Mouse (Mus musculus) frontal cortex, adult 2 months (tissue): ENCODE results near the gene Spen. TPM values are rescaled to one million over a fixed set of nuclear protein-coding genes. Genes with fewer than 3 reads are reported as not detected.

Experiments used
- DNase-seq, 2 experiments: peaks; one replicate each; pipeline ENCODE4 v3.0.0; 2022; ENCODE audit warnings: low spot score in 1 of 2; ENCODE audit errors: extremely low spot score in 1 of 2
- polyA plus RNA-seq: library from polyadenylated mRNA; depleted of rRNA; stranded (reverse); fragments of >200 nt; gene quantifications from 2 replicates; pipeline ENCODE4 v1.2.3, GENCODE M21; 2012; rRNA removed

Spen gene
- polyA plus RNA-seq, 1 experiment: 15.4 TPM

GRCm38 (mm10) chr4:141426796-141427745, 111.3 kb downstream of the Spen start:
- DNase-seq: no peak

GRCm38 (mm10) chr4:141425484-141426479, 112.6 kb downstream of the Spen start:
- peak; percentile 72 to 84 for DNase-seq

- no peak for DNase-seq
Measured at GRCm38 (mm10) chr4:141423691-141424431, 114.5 kb downstream of the Spen start.

GRCm38 (mm10) chr4:141423288-141423687, 115.1 kb downstream of the Spen start:
- DNase-seq: no peak

GRCm38 (mm10) chr4:141422841-141423240, 115.6 kb downstream of the Spen start:
- DNase-seq: no peak

GRCm38 (mm10) chr4:141421423-141421822, 117.0 kb downstream of the Spen start:
- no peak for DNase-seq

DNA sequence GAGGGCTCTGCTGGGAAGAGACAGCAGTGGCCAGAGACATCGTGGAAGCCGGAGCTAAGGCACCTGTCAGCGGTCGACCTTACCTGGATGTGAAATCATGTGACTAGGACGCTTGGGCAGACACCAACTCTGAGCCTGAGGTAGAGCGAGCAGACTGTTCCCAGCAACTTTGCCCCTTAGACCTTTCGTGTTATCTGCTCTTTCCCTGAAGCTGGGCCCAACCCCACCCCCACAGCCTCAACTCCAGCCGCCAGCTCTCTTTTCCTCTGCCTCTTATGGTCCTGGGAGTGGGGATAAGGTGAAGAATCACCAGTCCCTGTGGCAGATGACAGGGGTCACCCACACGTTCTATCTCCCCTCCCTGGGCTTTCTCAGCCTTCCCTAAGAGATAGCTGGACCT, 117.5 kb downstream of the Spen start:
- no peak for DNase-seq

DNA sequence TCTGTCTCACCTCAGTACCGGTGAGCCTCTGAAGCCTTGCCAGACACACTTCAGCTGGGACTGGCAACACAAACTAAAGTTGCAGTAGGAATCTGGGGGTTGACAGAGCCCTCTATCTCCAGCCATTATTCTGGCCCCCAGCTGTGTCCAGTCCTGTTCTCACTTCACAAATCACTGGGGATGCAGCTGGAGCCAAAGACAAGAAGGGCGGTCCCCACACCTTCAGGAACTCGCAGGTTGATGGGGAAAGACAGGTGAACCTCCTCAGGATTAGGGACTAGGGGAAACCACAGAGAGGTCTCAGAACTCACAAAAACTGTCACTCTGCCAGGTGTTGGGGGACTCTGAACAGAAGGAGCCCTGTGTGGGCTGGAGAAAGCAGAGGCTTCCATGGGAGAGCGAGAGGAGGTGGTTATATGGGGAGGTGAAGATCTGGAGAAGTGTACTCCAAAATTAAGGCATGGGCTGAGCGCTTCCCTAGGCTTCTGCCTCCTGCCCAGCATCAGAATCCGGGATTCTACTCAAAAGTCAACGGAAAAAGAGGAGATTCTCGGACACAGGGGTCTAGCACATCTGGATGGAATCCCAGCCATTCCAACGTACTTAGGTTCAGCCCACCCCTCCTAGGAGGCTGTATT, 118.1 kb downstream of the Spen start, which contains the start of gene Hspb7:
Hspb7 (plus strand) TSS at position 588 of the 638 bp plus-strand sequence.
- peak in 1 of 2 experiments; percentile 32 for DNase-seq

GRCm38 (mm10) chr4:141419398-141420191, 118.8 kb downstream of the Spen start:
- peak in 1 of 2 experiments; percentile 47 for DNase-seq

Other genes with a start within 250 kb of the Spen start
- gene Epha2, start 237.4 kb downstream of the Spen start, polyA plus RNA-seq: 2.3 and 2.6 TPM in 2 replicates
- gene Fam131c, start 170.4 kb downstream of the Spen start, polyA plus RNA-seq: 5.2 and 5.6 TPM in 2 replicates
- gene Clcnka, start 139.9 kb downstream of the Spen start, polyA plus RNA-seq: 0.08 and 0.11 TPM in 2 replicates
- gene Clcnkb, start 122.6 kb downstream of the Spen start, polyA plus RNA-seq: 0.50 and 0.69 TPM in 2 replicates
- gene Hspb7, start 117.8 kb downstream of the Spen start, polyA plus RNA-seq: 0.32 and 0.40 TPM in 2 replicates
- 11.9 and 13.2 TPM in 2 replicates for gene Srarp, start 102.5 kb downstream of the Spen start, polyA plus RNA-seq
- 42.7 and 49.1 TPM in 2 replicates for gene Zbtb17, start 93.9 kb downstream of the Spen start, polyA plus RNA-seq
- 1.0 and 2.6 TPM in 2 replicates for gene Fblim1, start 67.5 kb upstream of the Spen start, polyA plus RNA-seq
- 0.84 and 1.2 TPM in 2 replicates for gene Tmem82, start 80.0 kb upstream of the Spen start, polyA plus RNA-seq
- 8.0 and 9.7 TPM in 2 replicates for gene Slc25a34, start 85.2 kb upstream of the Spen start, polyA plus RNA-seq
- 85.6 and 92.9 TPM in 2 replicates for gene Plekhm2, start 126.3 kb upstream of the Spen start, polyA plus RNA-seq
- 6.1 and 9.0 TPM in 2 replicates for gene Rsc1a1, start 147.0 kb upstream of the Spen start, polyA plus RNA-seq
- 18.7 and 19.0 TPM in 2 replicates for gene Ddi2, start 184.8 kb upstream of the Spen start, polyA plus RNA-seq
- gene Agmat, start 208.1 kb upstream of the Spen start, polyA plus RNA-seq: 0.40 and 1.1 TPM in 2 replicates